Comparison of ENCODE assay signal across 8 mouse cellular contexts in the genomic region with DNA sequence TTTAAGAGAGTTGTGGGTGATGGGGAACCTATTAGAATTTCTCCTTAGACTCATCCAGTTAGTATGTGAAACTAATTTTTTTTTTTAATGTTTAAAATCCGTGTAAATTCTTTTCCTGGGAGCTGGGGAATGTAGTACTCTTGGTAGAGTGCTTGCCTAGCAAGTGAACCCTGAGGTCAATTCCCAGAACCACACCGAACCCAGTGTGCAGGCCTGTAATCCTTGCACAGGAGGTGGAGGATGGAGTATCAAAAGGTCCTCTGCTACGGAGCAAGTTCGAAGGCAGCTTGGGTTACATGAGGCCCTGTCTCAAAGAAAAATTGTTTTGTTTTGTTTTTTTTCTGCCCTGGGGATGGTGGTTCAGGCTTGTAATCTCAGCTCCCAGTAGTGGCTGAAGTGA. TPM values are rescaled to one million over a fixed set of nuclear protein-coding genes. Genes with fewer than 3 reads are reported as not detected.
A peak's percentile ranks its signal among the peaks of the same experiment; 100 is the strongest.
DNase-seq lines count a peak whose midpoint lies in the region; ATAC-seq and TF ChIP-seq lines count a peak whose summit lies in the region.

No protein-coding gene starts in this region.

- H3K27me3 ChIP-seq in cerebellum, adult 2 months (ENCODE audit: control insufficient read depth, insufficient read depth, low read length) = no peaks in the 10 kb centered on the region
- H3K27me3 ChIP-seq in embryonic facial prominence, embryonic 10.5 days (replicated peaks; ENCODE audit: low read depth, poor library complexity, severe bottlenecking) = no peaks in the 10 kb centered on the region
- no peaks in the 10 kb centered on the region for H3K27me3 ChIP-seq in intestine, postnatal 0 days (replicated peaks; ENCODE audit: control insufficient read depth, insufficient read depth, low read length)
- no peaks in the 10 kb centered on the region for H3K27me3 ChIP-seq in midbrain, embryonic 11.5 days (ENCODE audit: control insufficient read depth, insufficient read depth, low read length)

- peaks cover 12% of the 10 kb centered on the region for H3K36me3 ChIP-seq in embryonic facial prominence, embryonic 10.5 days (replicated peaks)
- no peaks in the 10 kb centered on the region for H3K36me3 ChIP-seq in intestine, postnatal 0 days (ENCODE audit: control insufficient read depth, insufficient read depth)
- no peaks in the 10 kb centered on the region for H3K36me3 ChIP-seq in midbrain, embryonic 11.5 days (ENCODE audit: control insufficient read depth, insufficient read depth, low read length)

- intact Hi-C loops in gastrocnemius, postnatal 14 days (cut with DNase I; ENCODE audit: low total_unique reads) = loop anchor here (5.0 kb wide), 1 partner anchor 70 kb away; no protein-coding TSS in a partner anchor

- peaks cover 2% of the 10 kb centered on the region for H3K4me1 ChIP-seq in cerebellum, adult 2 months (ENCODE audit: control insufficient read depth, insufficient read depth, low read length)
- H3K4me1 ChIP-seq in embryonic facial prominence, embryonic 10.5 days = peaks cover 31% of the 10 kb centered on the region
- H3K4me1 ChIP-seq in intestine, postnatal 0 days (replicated peaks; ENCODE audit: control insufficient read depth, insufficient read depth, low read length) = peaks cover 6% of the 10 kb centered on the region; the same call in 1 of the 2 replicates
- peaks cover 9% of the 10 kb centered on the region for H3K4me1 ChIP-seq in midbrain, embryonic 11.5 days (ENCODE audit: control insufficient read depth, insufficient read depth, low read length)

- no peak for TF ChIP-seq POLR2A in cerebellum, adult 2 months (IDR thresholded peaks at IDR 0.05; ENCODE audit: borderline replicate concordance, insufficient read depth, low read length)

- no peak overlapping the region for H3K9ac ChIP-seq in intestine, postnatal 0 days (ENCODE audit: low read depth, low read length)
- H3K9ac ChIP-seq in midbrain, embryonic 11.5 days (ENCODE audit: low read length) = peak overlapping the region; percentile 94

- H3K4me2 ChIP-seq in intestine, postnatal 0 days (replicated peaks; ENCODE audit: low read depth) = peak overlapping the region; percentile 96
- peak overlapping the region; percentile 65 for H3K4me2 ChIP-seq in midbrain, embryonic 11.5 days

- 11% methylated on average over 4 of the region's 4 CpGs for WGBS in cerebellum, adult 2 months
- WGBS in embryonic facial prominence, embryonic 10.5 days = 8% methylated on average over 4 of the region's 4 CpGs
- 1% methylated on average over 4 of the region's 4 CpGs for WGBS in intestine, postnatal 0 days
- 7% methylated on average over 4 of the region's 4 CpGs for WGBS in midbrain, embryonic 11.5 days

- peak overlapping the region; percentile 70 for H3K4me3 ChIP-seq in cerebellum, adult 2 months (replicated peaks; ENCODE audit: insufficient read depth, low read depth, low read length)
- H3K4me3 ChIP-seq in embryonic facial prominence, embryonic 10.5 days = peak overlapping the region; percentile 88
- H3K4me3 ChIP-seq in intestine, postnatal 0 days (ENCODE audit: low read depth, low read length) = peak overlapping the region; percentile 79
- peak overlapping the region; percentile 77 for H3K4me3 ChIP-seq in midbrain, embryonic 11.5 days (ENCODE audit: low read depth, low read length)

- no peak for TF ChIP-seq CTCF in cerebellum, adult 2 months (IDR thresholded peaks at IDR 0.05; ENCODE audit: borderline replicate concordance, insufficient read depth, low read depth, low read length)
- TF ChIP-seq CTCF in intestine, postnatal 0 days (IDR thresholded peaks at IDR 0.05; ENCODE audit: low read depth) = no peak

- no peak for ATAC-seq in intestine, postnatal 0 days
- ATAC-seq in midbrain, embryonic 11.5 days (ENCODE audit: low FRiP score) = no peak

- DNase-seq in cerebellum, adult 2 months = peak in 1 of 2 experiments; percentile 5
- DNase-seq in cerebellum, adult 11-12 months = no peak
- DNase-seq in 416B (ENCODE audit: low read depth) = peak; percentile 26
- peak; percentile 26 for DNase-seq in embryonic facial prominence, embryonic 10.5 days (ENCODE audit: low spot score)
- peak; percentile 90 for DNase-seq in midbrain, embryonic 11.5 days (ENCODE audit: low spot score, missing footprints)
- no peak for DNase-seq in spleen, adult 12 weeks (ENCODE audit: low spot score)
- DNase-seq in gastrocnemius, postnatal 14 days = no peak

- no peaks in the 10 kb centered on the region for H3K9me3 ChIP-seq in embryonic facial prominence, embryonic 10.5 days
- H3K9me3 ChIP-seq in intestine, postnatal 0 days (ENCODE audit: control insufficient read depth) = no peaks in the 10 kb centered on the region
- no peaks in the 10 kb centered on the region for H3K9me3 ChIP-seq in midbrain, embryonic 11.5 days (ENCODE audit: control insufficient read depth, low read length)

- H3K27ac ChIP-seq in cerebellum, adult 2 months (ENCODE audit: insufficient read depth, low read length) = no peak overlapping the region
- H3K27ac ChIP-seq in embryonic facial prominence, embryonic 10.5 days (replicated peaks) = peak overlapping the region; percentile 97
- no peak overlapping the region for H3K27ac ChIP-seq in intestine, postnatal 0 days (ENCODE audit: low read depth, low read length)
- no peak overlapping the region for H3K27ac ChIP-seq in midbrain, embryonic 11.5 days (ENCODE audit: low read depth, low read length)

RNA-seq across cellular contexts. Expression of a gene that starts 1.3 kb away (rescaled TPM):
- polyA plus RNA-seq in cerebellum, adult 2 months (2012; rRNA removed) = 44.3 and 46.1 TPM in 2 replicates
- 134 and 135 TPM in 2 replicates for polyA plus RNA-seq in embryonic facial prominence, embryonic 10.5 days (2016; fragmentation: Nextera tagmentation; extraction: Ambion mirVana)
- 71.1 and 73.6 TPM in 2 replicates for polyA plus RNA-seq in intestine, postnatal 0 days (2015; fragmentation: Nextera tagmentation; extraction: Ambion mirVana)
- polyA plus RNA-seq in midbrain, embryonic 11.5 days (2014; fragmentation: Nextera tagmentation; extraction: Ambion mirVana) = 134 and 143 TPM in 2 replicates
- total RNA-seq in gastrocnemius, postnatal 14 days (2021) = 10 to 100 TPM; 30.4 to 36.0 TPM

RNA-seq across cellular contexts. Expression of a gene that starts 1.4 kb away (rescaled TPM):
- polyA plus RNA-seq in cerebellum, adult 2 months (2012; rRNA removed) = 0.29 and 0.67 TPM in 2 replicates
- polyA plus RNA-seq in embryonic facial prominence, embryonic 10.5 days (2016; fragmentation: Nextera tagmentation; extraction: Ambion mirVana) = 17.2 and 20.0 TPM in 2 replicates
- polyA plus RNA-seq in intestine, postnatal 0 days (2015; fragmentation: Nextera tagmentation; extraction: Ambion mirVana) = 1.1 and 1.2 TPM in 2 replicates
- 14.2 and 20.1 TPM in 2 replicates for polyA plus RNA-seq in midbrain, embryonic 11.5 days (2014; fragmentation: Nextera tagmentation; extraction: Ambion mirVana)
- 1 to 10 TPM; 2.5 TPM for total RNA-seq in gastrocnemius, postnatal 14 days (2021)

RNA-seq across cellular contexts. Expression of a gene that starts 58.3 kb away (rescaled TPM):
- not detected in 2 replicates for polyA plus RNA-seq in cerebellum, adult 2 months (2012; rRNA removed)
- not detected in 2 replicates for polyA plus RNA-seq in embryonic facial prominence, embryonic 10.5 days (2016; fragmentation: Nextera tagmentation; extraction: Ambion mirVana)
- polyA plus RNA-seq in intestine, postnatal 0 days (2015; fragmentation: Nextera tagmentation; extraction: Ambion mirVana) = not detected in 2 replicates
- polyA plus RNA-seq in midbrain, embryonic 11.5 days (2014; fragmentation: Nextera tagmentation; extraction: Ambion mirVana) = not detected in 2 replicates
- not detected for total RNA-seq in gastrocnemius, postnatal 14 days (2021)

Comparison
In these comparisons a context has a peak if more than half of its experiments do, and no peak if none do; other contexts are left out.
1. DNase-seq: peak in 416B (single experiment), embryonic facial prominence, embryonic 10.5 days (single experiment) and midbrain, embryonic 11.5 days (single experiment); none in cerebellum, adult 11-12 months (single experiment), spleen, adult 12 weeks (single experiment) and gastrocnemius, postnatal 14 days (single experiment).
2. Peak in every context shown above with its lines, with median percentiles within 50 percentile points of each other: H3K4me3 ChIP-seq.